Mouse (Mus musculus) megakaryocyte, embryonic 14.5 days (primary cell): ENCODE measurements around the gene R3hdm4.

ENCODE experiments used
- FLI1 ChIP-seq: IDR thresholded peaks from 2 replicates; pipeline ENCODE4 v1.6.1; 2012; ENCODE audit warnings: low read length, inconsistent platforms, mixed read lengths
- GATA1 ChIP-seq: IDR thresholded peaks from 3 replicates; pipeline ENCODE4 v1.6.1; 2012; ENCODE audit warnings: mixed read lengths, low read length, inconsistent platforms, borderline replicate concordance

DNA sequence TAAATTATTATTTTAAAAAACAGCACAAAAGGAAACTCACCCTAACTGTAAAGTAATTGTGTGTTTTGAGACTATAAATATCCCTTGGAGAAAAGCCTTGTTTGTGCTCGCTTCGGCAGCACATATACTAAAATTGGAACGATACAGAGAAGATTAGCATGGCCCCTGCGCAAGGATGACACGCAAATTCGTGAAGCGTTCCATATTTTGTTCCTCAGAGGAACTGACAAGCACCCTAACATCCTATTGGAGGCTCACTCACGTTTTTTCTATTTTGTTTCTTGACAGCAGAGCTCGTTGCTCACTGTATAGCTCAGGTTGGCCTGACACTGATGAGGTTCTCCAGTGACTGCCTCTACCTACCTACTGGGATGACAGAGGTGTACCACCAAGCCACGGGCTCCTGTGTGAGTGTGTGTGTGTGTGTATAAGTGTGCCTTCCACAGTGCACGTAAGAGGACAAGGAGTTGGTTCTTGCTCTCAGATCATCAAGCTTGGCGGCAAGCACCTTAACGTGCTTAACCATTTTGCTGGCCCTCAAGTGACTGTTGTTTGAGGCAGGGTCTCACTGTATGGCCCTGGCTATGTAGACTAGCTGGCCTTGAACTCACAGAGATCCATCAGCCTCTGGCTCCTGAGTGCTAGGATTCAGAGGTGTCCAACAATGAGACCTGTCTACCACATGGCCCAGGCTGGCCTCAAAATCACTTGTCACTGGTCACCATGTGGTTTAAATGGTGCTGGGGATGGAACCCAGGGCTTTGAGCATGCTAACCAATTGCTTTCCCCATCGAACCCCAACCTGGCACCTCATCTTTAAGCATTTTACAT, 11.7 kb downstream of the R3hdm4 start:
- TF ChIP-seq GATA1 (no peak), FLI1 (no peak)
